Mouse (Mus musculus): ENCODE data around the gene Gm15517. TPM values are rescaled to one million over a fixed set of nuclear protein-coding genes. Genes with fewer than 3 reads are reported as not detected.

The Gm15517 gene
- polyA plus RNA-seq, 2 experiments = not detected

GRCm38 (mm10) chr7:44235909-44236308 is 25.3 kb upstream of the Gm15517 start, which contains the start of gene Gm36864:
Gene Gm36864 (plus strand): TSS chr7:44236177.
- no peaks in the 10 kb centered on the region for H3K9me3 ChIP-seq (ENCODE audit: control insufficient read depth, low read length)
- ATAC-seq (ENCODE audit: insufficient read depth) (no peak), DNase-seq (ENCODE audit: low read depth in 3 of 3, low spot score in 3 of 3) (no peak)
- no peak within 1 kb of the TSS for H3K9ac ChIP-seq (replicated peaks)
- no peaks in the 10 kb centered on the region for H3K27me3 ChIP-seq (ENCODE audit: control insufficient read depth, insufficient read depth, low read length)
- TF ChIP-seq EP300 (IDR thresholded peaks at IDR 0.05; ENCODE audit: low read depth) = no peak
- no peak for TF ChIP-seq CTCF (IDR thresholded peaks at IDR 0.05; ENCODE audit: low read depth)
- no peak within 1 kb of the TSS for H3K4me2 ChIP-seq (ENCODE audit: low read depth)
- no peak within 1 kb of the TSS for H3K27ac ChIP-seq
- H3K36me3 ChIP-seq (replicated peaks; ENCODE audit: control insufficient read depth, insufficient read depth, low read depth) = no peaks in the 10 kb centered on the region
- H3K4me1 ChIP-seq (replicated peaks; ENCODE audit: control insufficient read depth in 2 of 2, insufficient read depth in 2 of 2, low read length in 1 of 2) = peaks cover 0 to 2% of the 10 kb centered on the region in 2 experiments; a peak in 1 of 4 replicates
- no peak within 1 kb of the TSS for H3K4me3 ChIP-seq (ENCODE audit: insufficient read depth in 1 of 2, low read depth in 2 of 2, low read length in 2 of 2)
- 72% methylated on average over 3 of the region's 3 CpGs for WGBS (ENCODE audit: insufficient replicate concordance)

- 17% methylated on average over 2 of the region's 2 CpGs for WGBS (ENCODE audit: insufficient replicate concordance)
- Histone ChIP-seq H3K36me3 (replicated peaks; ENCODE audit: control insufficient read depth, insufficient read depth, low read depth) (no peaks in the 10 kb centered on the region), H3K27ac (no peak overlapping the region), H3K9ac (replicated peaks) (no peak overlapping the region), H3K4me3 (ENCODE audit: insufficient read depth in 1 of 2, low read depth in 2 of 2, low read length in 2 of 2) (no peak overlapping the region), H3K27me3 (ENCODE audit: control insufficient read depth, insufficient read depth, low read length) (no peaks in the 10 kb centered on the region), H3K4me1 (replicated peaks; ENCODE audit: control insufficient read depth in 2 of 2, insufficient read depth in 2 of 2, low read length in 1 of 2) (peaks cover 0 to 2% of the 10 kb centered on the region in 2 experiments; a peak in 2 of 4 replicates), H3K4me2 (ENCODE audit: low read depth) (no peak overlapping the region), H3K9me3 (ENCODE audit: control insufficient read depth, low read length) (no peaks in the 10 kb centered on the region)
- ATAC-seq (ENCODE audit: insufficient read depth) (no peak), DNase-seq (ENCODE audit: low read depth in 3 of 3, low spot score in 3 of 3) (no peak)
- TF ChIP-seq EP300 (IDR thresholded peaks at IDR 0.05; ENCODE audit: low read depth) = no peak
- TF ChIP-seq CTCF (IDR thresholded peaks at IDR 0.05; ENCODE audit: low read depth) = no peak
Observed at GRCm38 (mm10) chr7:44239913-44240312, 21.3 kb upstream of the Gm15517 start.

DNA sequence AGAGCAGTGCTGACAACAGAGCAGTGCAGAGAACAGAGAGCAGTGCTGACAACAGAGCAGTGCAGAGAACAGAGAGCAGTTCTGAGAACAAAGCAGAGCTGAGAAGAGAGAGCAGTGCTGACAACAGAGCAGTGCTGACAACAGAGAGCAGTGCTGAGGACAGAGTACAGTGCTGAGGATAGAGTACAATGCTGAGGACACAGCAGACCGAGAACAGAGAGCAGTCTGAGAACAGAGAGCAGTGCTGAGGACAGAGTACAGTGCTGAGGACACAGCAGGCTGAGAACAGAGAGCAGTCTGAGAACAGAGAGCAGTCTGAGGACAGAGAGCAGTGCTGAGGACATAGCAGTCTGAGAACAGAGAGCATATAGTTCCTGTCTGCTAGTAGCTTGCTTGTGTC is 20.5 kb upstream of the Gm15517 start:
- Histone ChIP-seq H3K9ac (replicated peaks) (no peak overlapping the region), H3K4me1 (replicated peaks; ENCODE audit: control insufficient read depth in 2 of 2, insufficient read depth in 2 of 2, low read length in 1 of 2) (peaks cover 4 to 9% of the 10 kb centered on the region in 2 experiments), H3K27ac (no peak overlapping the region), H3K4me3 (ENCODE audit: insufficient read depth in 1 of 2, low read depth in 2 of 2, low read length in 2 of 2) (no peak overlapping the region), H3K27me3 (ENCODE audit: control insufficient read depth, insufficient read depth, low read length) (no peaks in the 10 kb centered on the region), H3K4me2 (ENCODE audit: low read depth) (no peak overlapping the region), H3K36me3 (replicated peaks; ENCODE audit: control insufficient read depth, insufficient read depth, low read depth) (no peaks in the 10 kb centered on the region), H3K9me3 (ENCODE audit: control insufficient read depth, low read length) (no peaks in the 10 kb centered on the region)
- DNase-seq (ENCODE audit: low read depth in 3 of 3, low spot score in 3 of 3) = no peak
- WGBS (ENCODE audit: insufficient replicate concordance) = 21% methylated on average over 1 of the region's 1 CpGs
- no peak for TF ChIP-seq EP300 (IDR thresholded peaks at IDR 0.05; ENCODE audit: low read depth)
- TF ChIP-seq CTCF (IDR thresholded peaks at IDR 0.05; ENCODE audit: low read depth) = no peak
- no peak for ATAC-seq (ENCODE audit: insufficient read depth)

DNA sequence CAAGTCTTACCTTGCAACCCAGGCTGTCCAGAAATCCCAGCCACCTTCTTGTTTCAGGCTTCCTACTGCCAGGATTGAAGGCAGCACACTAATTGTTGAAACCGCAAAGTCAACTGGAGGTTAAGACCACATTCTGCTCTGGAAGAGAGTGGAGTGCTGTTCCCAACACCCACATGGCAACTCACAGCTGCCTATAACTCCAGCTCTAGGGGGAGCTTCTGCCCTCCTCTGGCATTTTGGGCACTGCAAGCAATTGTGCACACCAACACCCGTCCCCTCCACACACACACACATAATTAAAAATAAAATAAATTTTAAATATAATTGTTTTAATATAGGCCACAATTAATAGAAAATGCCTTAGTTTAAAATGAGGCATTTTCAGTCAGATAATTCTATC is 20.1 kb upstream of the Gm15517 start:
- WGBS (ENCODE audit: insufficient replicate concordance) = 42% methylated on average over 2 of the region's 2 CpGs
- Histone ChIP-seq H3K27me3 (ENCODE audit: control insufficient read depth, insufficient read depth, low read length) (no peaks in the 10 kb centered on the region), H3K9me3 (ENCODE audit: control insufficient read depth, low read length) (no peaks in the 10 kb centered on the region), H3K4me1 (replicated peaks; ENCODE audit: control insufficient read depth in 2 of 2, insufficient read depth in 2 of 2, low read length in 1 of 2) (peaks cover 4 to 9% of the 10 kb centered on the region in 2 experiments), H3K4me3 (ENCODE audit: insufficient read depth in 1 of 2, low read depth in 2 of 2, low read length in 2 of 2) (no peak overlapping the region), H3K27ac (no peak overlapping the region), H3K9ac (replicated peaks) (no peak overlapping the region), H3K4me2 (ENCODE audit: low read depth) (no peak overlapping the region), H3K36me3 (replicated peaks; ENCODE audit: control insufficient read depth, insufficient read depth, low read depth) (no peaks in the 10 kb centered on the region)
- DNase-seq (ENCODE audit: low read depth in 3 of 3, low spot score in 3 of 3) (no peak), ATAC-seq (ENCODE audit: insufficient read depth) (no peak)
- no peak for TF ChIP-seq EP300 (IDR thresholded peaks at IDR 0.05; ENCODE audit: low read depth)
- TF ChIP-seq CTCF (IDR thresholded peaks at IDR 0.05; ENCODE audit: low read depth) = 0 out of 2 replicates have a peak, but pooled peaks have one; percentile 16

DNA sequence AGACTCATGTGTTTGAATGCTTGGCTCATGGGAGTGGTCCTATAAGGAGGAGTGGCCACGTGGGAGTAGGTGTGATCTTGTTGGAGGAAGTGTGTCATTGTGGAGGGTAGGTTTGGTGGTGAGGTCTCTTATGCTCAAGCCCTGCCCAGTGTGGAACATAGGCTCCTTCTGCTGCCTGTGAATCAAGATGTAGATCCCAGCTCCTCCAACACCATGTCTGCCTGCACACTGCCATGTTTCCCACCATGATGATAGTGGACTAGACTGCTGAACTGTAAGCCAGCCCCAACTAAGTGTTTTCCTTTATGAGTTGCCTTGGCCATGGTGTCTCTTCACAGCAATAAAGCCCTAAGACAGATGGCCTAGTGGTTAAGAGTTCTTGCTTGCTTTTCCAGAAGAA is 17.2 kb upstream of the Gm15517 start:
- Histone ChIP-seq H3K27ac (no peak overlapping the region), H3K27me3 (ENCODE audit: control insufficient read depth, insufficient read depth, low read length) (no peaks in the 10 kb centered on the region), H3K4me3 (ENCODE audit: insufficient read depth in 1 of 2, low read depth in 2 of 2, low read length in 2 of 2) (no peak overlapping the region), H3K4me1 (replicated peaks; ENCODE audit: control insufficient read depth in 2 of 2, insufficient read depth in 2 of 2, low read length in 1 of 2) (peaks cover 4 to 13% of the 10 kb centered on the region in 2 experiments), H3K4me2 (ENCODE audit: low read depth) (no peak overlapping the region), H3K36me3 (replicated peaks; ENCODE audit: control insufficient read depth, insufficient read depth, low read depth) (peaks cover 9% of the 10 kb centered on the region), H3K9ac (replicated peaks) (no peak overlapping the region), H3K9me3 (ENCODE audit: control insufficient read depth, low read length) (no peaks in the 10 kb centered on the region)
- WGBS (ENCODE audit: insufficient replicate concordance) = 43% methylated on average over 1 of the region's 1 CpGs
- DNase-seq (ENCODE audit: low read depth in 3 of 3, low spot score in 3 of 3) = no peak
- ATAC-seq (ENCODE audit: insufficient read depth) = no peak
- no peak for TF ChIP-seq EP300 (IDR thresholded peaks at IDR 0.05; ENCODE audit: low read depth)
- no peak for TF ChIP-seq CTCF (IDR thresholded peaks at IDR 0.05; ENCODE audit: low read depth)

Data from liver, embryonic 14.5 days (tissue).